In the genomic region with DNA sequence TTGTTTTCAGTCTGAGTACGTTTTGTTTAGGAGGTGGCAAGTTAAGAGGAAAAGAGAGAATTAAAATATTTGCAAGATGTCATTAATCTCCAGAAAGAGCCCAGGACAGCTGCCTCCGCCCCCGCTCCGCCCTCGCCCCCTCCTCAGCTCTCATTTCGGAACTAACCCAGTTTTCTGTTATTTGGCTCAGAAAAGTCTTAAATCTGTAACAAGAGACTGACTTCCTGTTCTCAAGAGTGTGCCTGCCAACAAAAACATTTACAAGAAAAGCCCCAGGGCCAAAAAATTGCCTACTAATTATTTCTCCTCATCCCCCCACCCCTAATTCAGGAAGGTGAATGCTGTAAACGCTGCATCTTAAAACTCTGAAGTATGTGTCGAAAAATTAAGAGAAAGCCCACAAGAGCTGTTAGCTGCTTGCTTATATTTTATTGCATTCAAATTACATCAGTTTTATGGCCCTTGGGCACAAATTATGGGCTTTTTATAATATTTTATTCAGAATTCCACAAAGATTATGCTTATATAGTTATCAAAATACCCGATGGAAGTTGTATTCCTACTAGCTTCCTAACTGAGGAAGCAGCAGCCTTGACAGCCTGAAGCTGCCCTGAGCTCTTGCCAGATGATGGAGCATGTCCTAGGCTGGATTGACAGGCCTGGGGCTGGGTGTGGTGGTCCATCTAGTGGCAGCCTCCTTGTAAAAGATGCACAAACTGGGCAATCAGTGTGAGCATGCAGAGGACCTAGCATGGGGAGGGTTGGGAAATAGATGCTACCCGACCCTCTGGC, we compare ENCODE assay signal across 10 mouse cellular contexts. TPM values are rescaled to one million over a fixed set of nuclear protein-coding genes. Genes with fewer than 3 reads are reported as not detected.
DNase-seq lines count a peak whose midpoint lies in the region; ATAC-seq and TF ChIP-seq lines count a peak whose summit lies in the region.
"Had no signal": no experiment of that assay in that cellular context is flagged by ENCODE, and none has a peak within 500 bp of the region (broad histone marks: within the 10 kb centered on the region; RNA-seq: fewer than 3 reads in every experiment).

No protein-coding gene starts in this region.

- ATAC-seq in embryonic facial prominence, embryonic 13.5 days (ENCODE audit: insufficient number of reproducible peaks, insufficient read depth, low FRiP score, low TSS enrichment, low read depth): no peak
- ATAC-seq in limb, embryonic 12.5 days (ENCODE audit: insufficient number of reproducible peaks, insufficient read depth, low FRiP score, low TSS enrichment, low read depth): peak; percentile 49; the same call in 1 of the 2 replicates
- no peak for ATAC-seq in forebrain, postnatal 0 days
- ATAC-seq in forebrain, embryonic 15.5 days (replicated peaks): no peak
- ATAC-seq: forebrain, embryonic 13.5 days had no signal

- H3K4me3 ChIP-seq in embryonic facial prominence, embryonic 13.5 days: no peak overlapping the region
- H3K4me3 ChIP-seq in limb, embryonic 12.5 days (replicated peaks): no peak overlapping the region
- H3K4me3 ChIP-seq in forebrain, postnatal 0 days (ENCODE audit: low read depth, low read length): no peak overlapping the region
- H3K4me3 ChIP-seq in forebrain, embryonic 15.5 days: no peak overlapping the region
- H3K4me3 ChIP-seq: forebrain, embryonic 13.5 days had no signal

- DNase-seq in layer of hippocampus, postnatal 36 days: peak; percentile 6 to 9
- no peak for DNase-seq in layer of hippocampus, postnatal 25 days (ENCODE audit: extremely low spot score in 1 of 2, low spot score in 1 of 2)
- DNase-seq in Muller cell, postnatal 12 days (ENCODE audit: inconsistent ontology term): peak; percentile 10
- no peak for DNase-seq in forebrain, postnatal 0 days
- DNase-seq: thymus, adult 18-20 months had no signal

- no peak overlapping the region for H3K4me2 ChIP-seq in embryonic facial prominence, embryonic 13.5 days
- no peak overlapping the region for H3K4me2 ChIP-seq in limb, embryonic 12.5 days
- H3K4me2 ChIP-seq in forebrain, postnatal 0 days (ENCODE audit: low read depth): no peak overlapping the region
- no peak overlapping the region for H3K4me2 ChIP-seq in forebrain, embryonic 15.5 days (replicated peaks)
- H3K4me2 ChIP-seq: forebrain, embryonic 13.5 days had no signal

- H3K27ac ChIP-seq in embryonic facial prominence, embryonic 13.5 days: peak overlapping the region; percentile 44; the same call in 1 of the 2 replicates
- 0 out of 2 replicates have a peak overlapping the region, but pooled peaks have one; percentile 53 for H3K27ac ChIP-seq in limb, embryonic 12.5 days
- H3K27ac ChIP-seq in forebrain, postnatal 0 days (ENCODE audit: low read depth, low read length): no peak overlapping the region
- no peak overlapping the region for H3K27ac ChIP-seq in forebrain, embryonic 15.5 days (replicated peaks)
- H3K27ac ChIP-seq: forebrain, embryonic 13.5 days had no signal

- H3K27me3 ChIP-seq in embryonic facial prominence, embryonic 13.5 days: no peaks in the 10 kb centered on the region
- H3K27me3 ChIP-seq in limb, embryonic 12.5 days: peaks cover 3% of the 10 kb centered on the region
- H3K27me3 ChIP-seq in forebrain, postnatal 0 days (ENCODE audit: insufficient read depth, low read length): no peaks in the 10 kb centered on the region
- no peaks in the 10 kb centered on the region for H3K27me3 ChIP-seq in forebrain, embryonic 15.5 days
- H3K27me3 ChIP-seq: forebrain, embryonic 13.5 days had no signal

- H3K9me3 ChIP-seq in embryonic facial prominence, embryonic 13.5 days: no peaks in the 10 kb centered on the region
- peaks cover 7% of the 10 kb centered on the region; the same call in 1 of the 2 replicates for H3K9me3 ChIP-seq in limb, embryonic 12.5 days
- no peaks in the 10 kb centered on the region for H3K9me3 ChIP-seq in forebrain, postnatal 0 days (ENCODE audit: low read length)
- H3K9me3 ChIP-seq in forebrain, embryonic 15.5 days: no peaks in the 10 kb centered on the region
- H3K9me3 ChIP-seq: forebrain, embryonic 13.5 days; G1E had no signal

- H3K4me1 ChIP-seq in embryonic facial prominence, embryonic 13.5 days: peaks cover 23% of the 10 kb centered on the region
- peaks cover 46% of the 10 kb centered on the region for H3K4me1 ChIP-seq in limb, embryonic 12.5 days (replicated peaks)
- no peaks in the 10 kb centered on the region for H3K4me1 ChIP-seq in forebrain, postnatal 0 days (ENCODE audit: insufficient read depth)
- no peaks in the 10 kb centered on the region for H3K4me1 ChIP-seq in forebrain, embryonic 15.5 days
- H3K4me1 ChIP-seq: forebrain, embryonic 13.5 days had no signal

- H3K36me3 ChIP-seq in embryonic facial prominence, embryonic 13.5 days: no peaks in the 10 kb centered on the region
- H3K36me3 ChIP-seq in limb, embryonic 12.5 days: no peaks in the 10 kb centered on the region
- no peaks in the 10 kb centered on the region for H3K36me3 ChIP-seq in forebrain, postnatal 0 days (ENCODE audit: insufficient read depth)
- H3K36me3 ChIP-seq in forebrain, embryonic 15.5 days: no peaks in the 10 kb centered on the region
- H3K36me3 ChIP-seq: G1E had no signal

- TF ChIP-seq CTCF in forebrain, postnatal 0 days (IDR thresholded peaks at IDR 0.05; ENCODE audit: low read depth): no peak

- no peak overlapping the region for H3K9ac ChIP-seq in embryonic facial prominence, embryonic 13.5 days
- H3K9ac ChIP-seq in limb, embryonic 12.5 days (replicated peaks): no peak overlapping the region
- no peak overlapping the region for H3K9ac ChIP-seq in forebrain, postnatal 0 days
- no peak overlapping the region for H3K9ac ChIP-seq in forebrain, embryonic 15.5 days (replicated peaks)
- H3K9ac ChIP-seq: forebrain, embryonic 13.5 days had no signal

- 39% methylated on average over 10 of the region's 10 CpGs for WGBS in embryonic facial prominence, embryonic 13.5 days
- 23% methylated on average over 10 of the region's 10 CpGs for WGBS in limb, embryonic 12.5 days
- WGBS in forebrain, postnatal 0 days: 62% methylated on average over 10 of the region's 10 CpGs
- WGBS in forebrain, embryonic 15.5 days: 75% methylated on average over 10 of the region's 10 CpGs

RNA-seq across cellular contexts. Expression of a gene that starts 12.9 kb away (rescaled TPM):
- total RNA-seq in layer of hippocampus, postnatal 36 days (2021): 100 to 1,000 TPM; 154 to 185 TPM
- 100 to 1,000 TPM; 148 to 165 TPM for total RNA-seq in layer of hippocampus, postnatal 25 days (2021)
- polyA plus RNA-seq in embryonic facial prominence, embryonic 13.5 days (2015; fragmentation: Nextera tagmentation; extraction: Ambion mirVana): 471 and 478 TPM in 2 replicates
- polyA plus RNA-seq in limb, embryonic 12.5 days (2016; fragmentation: Nextera tagmentation; extraction: Ambion mirVana): 610 and 611 TPM in 2 replicates
- 190 and 218 TPM in 2 replicates for total RNA-seq in forebrain, postnatal 0 days (2014; rRNA removed)
- 246 and 279 TPM in 2 replicates for polyA plus RNA-seq in forebrain, postnatal 0 days (2015; fragmentation: Nextera tagmentation; extraction: Ambion mirVana)
- 306 and 312 TPM in 2 replicates for polyA plus RNA-seq in forebrain, embryonic 15.5 days (2015; fragmentation: Nextera tagmentation; extraction: Ambion mirVana)

Comparison
In these comparisons a context has a peak if more than half of its experiments do, and no peak if none do; other contexts are left out.
1. DNase-seq: peak in layer of hippocampus, postnatal 36 days (2 of 2) and Muller cell, postnatal 12 days (single experiment); none in layer of hippocampus, postnatal 25 days (0 of 2) and forebrain, postnatal 0 days (single experiment).
2. H3K27ac ChIP-seq: peak in embryonic facial prominence, embryonic 13.5 days (single experiment) and limb, embryonic 12.5 days (single experiment); none in forebrain, postnatal 0 days (single experiment) and forebrain, embryonic 15.5 days (single experiment).